Mouse (Mus musculus): ENCODE results near the gene Ptbp1.

- TF ChIP-seq CTCF (IDR thresholded peaks at IDR 0.05), result no peak
- no peak for TF ChIP-seq POLR2A (IDR thresholded peaks at IDR 0.05; ENCODE audit: insufficient read depth, low read depth, low read length)
These were observed 36.4 kb downstream of the Ptbp1 start, which contains the start of gene Cfd for GRCm38 (mm10) chr10:79890670-79891069.

Measured in heart, adult 2 months (tissue).